11 mouse cellular contexts compared by ENCODE assay signal in genomic region chr5:144694161-144694560, GRCm38 (mm10).
DNase-seq lines count a peak whose midpoint lies in the region; ATAC-seq and TF ChIP-seq lines count a peak whose summit lies in the region.
"Had no signal": no experiment of that assay in that cellular context is flagged by ENCODE, and none has a peak within 500 bp of the region (broad histone marks: within the 10 kb centered on the region; RNA-seq: fewer than 3 reads in every experiment).

No protein-coding gene starts in this region.

- peaks cover 28% of the 10 kb centered on the region for H3K4me1 ChIP-seq in hindbrain, embryonic 10.5 days (replicated peaks)
- H3K4me1 ChIP-seq in hindbrain, embryonic 16.5 days (ENCODE audit: control insufficient read depth, insufficient read depth, low read depth, low read length), result peaks cover 15% of the 10 kb centered on the region
- H3K4me1 ChIP-seq: heart, embryonic 12.5 days had no signal

- DNase-seq in hindbrain, embryonic 10.5 days (ENCODE audit: low spot score), result peak; percentile 12
- DNase-seq in lung, postnatal 36 days, result peak; percentile 9
- DNase-seq in lung, postnatal 4 days, result no peak
- peak; percentile 44 for DNase-seq in NIH3T3 (ENCODE audit: low read depth)
- DNase-seq in retina, embryonic 14.5 days (ENCODE audit: low spot score), result peak; percentile 21
- DNase-seq in left cerebral cortex, adult 2 months (ENCODE audit: extremely low spot score in 1 of 2, low spot score in 2 of 2), result no peak
- DNase-seq in cerebellum, adult 11-12 months, result no peak
- DNase-seq: thymus, adult 2 months had no signal

- H3K9ac ChIP-seq in hindbrain, embryonic 16.5 days (ENCODE audit: low read depth, low read length), result no peak overlapping the region
- H3K9ac ChIP-seq: heart, embryonic 12.5 days had no signal

- 82% methylated on average over 4 of the region's 4 CpGs for WGBS in hindbrain, embryonic 10.5 days
- 79% methylated on average over 4 of the region's 4 CpGs for WGBS in hindbrain, embryonic 16.5 days

- intact Hi-C loops in left cerebral cortex, adult 2 months (cut with DNase I), result no loop called here

- H3K4me2 ChIP-seq in hindbrain, embryonic 16.5 days (ENCODE audit: low read length), result no peak overlapping the region
- H3K4me2 ChIP-seq: heart, embryonic 12.5 days had no signal

- H3K27ac ChIP-seq in hindbrain, embryonic 10.5 days, result no peak overlapping the region
- no peak overlapping the region for H3K27ac ChIP-seq in hindbrain, embryonic 16.5 days (ENCODE audit: low read depth, low read length)
- H3K27ac ChIP-seq in left cerebral cortex, adult 2 months, result no peak overlapping the region
- H3K27ac ChIP-seq: macrophage had no signal

- no peak overlapping the region for H3K4me3 ChIP-seq in hindbrain, embryonic 10.5 days
- H3K4me3 ChIP-seq in hindbrain, embryonic 16.5 days (ENCODE audit: low read length), result no peak overlapping the region
- H3K4me3 ChIP-seq in left cerebral cortex, adult 2 months, result no peak overlapping the region
- H3K4me3 ChIP-seq: heart, embryonic 12.5 days had no signal

- ATAC-seq in hindbrain, embryonic 16.5 days, result no peak

- H3K27me3 ChIP-seq in hindbrain, embryonic 10.5 days (ENCODE audit: insufficient read depth, poor library complexity, severe bottlenecking), result no peaks in the 10 kb centered on the region
- H3K27me3 ChIP-seq in hindbrain, embryonic 16.5 days (replicated peaks; ENCODE audit: control insufficient read depth, insufficient read depth, low read length), result no peaks in the 10 kb centered on the region
- H3K27me3 ChIP-seq: heart, embryonic 12.5 days had no signal

- no peak; the same call in none of the 2 replicates for TF ChIP-seq CTCF in left cerebral cortex, adult 2 months (IDR thresholded peaks at IDR 0.05)

- no peaks in the 10 kb centered on the region for H3K9me3 ChIP-seq in hindbrain, embryonic 10.5 days
- no peaks in the 10 kb centered on the region for H3K9me3 ChIP-seq in hindbrain, embryonic 16.5 days (ENCODE audit: control insufficient read depth, low read length)
- H3K9me3 ChIP-seq: heart, embryonic 12.5 days had no signal

- no peaks in the 10 kb centered on the region for H3K36me3 ChIP-seq in hindbrain, embryonic 10.5 days
- H3K36me3 ChIP-seq in hindbrain, embryonic 16.5 days (ENCODE audit: control insufficient read depth, insufficient read depth, low read length), result no peaks in the 10 kb centered on the region
- H3K36me3 ChIP-seq: heart, embryonic 12.5 days had no signal

Comparison
In these comparisons a context has a peak if more than half of its experiments do, and no peak if none do; other contexts are left out.
1. DNase-seq: peak in hindbrain, embryonic 10.5 days (single experiment), lung, postnatal 36 days (single experiment), NIH3T3 (single experiment) and retina, embryonic 14.5 days (single experiment); none in lung, postnatal 4 days (0 of 2), left cerebral cortex, adult 2 months (0 of 2) and cerebellum, adult 11-12 months (single experiment).